In the genomic region with DNA sequence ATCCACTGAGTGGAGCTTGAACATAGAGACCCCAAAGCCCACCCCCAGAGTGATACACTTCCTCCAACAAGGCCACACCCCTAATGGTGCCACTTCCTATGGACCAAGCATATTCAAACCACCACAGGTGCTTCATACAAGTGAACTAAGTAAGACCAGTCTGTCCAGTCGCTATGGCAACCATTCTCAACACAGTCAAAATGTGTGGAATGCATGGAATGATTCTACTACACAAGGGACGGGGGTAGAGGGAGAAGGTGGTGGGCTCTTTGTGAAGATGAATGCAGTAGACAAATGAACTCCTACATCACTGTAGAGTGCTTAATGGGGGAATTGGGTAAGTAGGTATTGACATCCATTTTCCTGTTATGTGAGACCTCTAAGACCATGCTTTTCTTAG, we compare ENCODE assay signal across 16 mouse cellular contexts.
"Had no signal": no experiment of that assay in that cellular context is flagged by ENCODE, and none has a peak within 500 bp of the region (broad histone marks: within the 10 kb centered on the region; RNA-seq: fewer than 3 reads in every experiment).

No protein-coding gene starts in this region.

- H3K27ac ChIP-seq: layer of hippocampus, adult 2 months; limb, embryonic 13.5 days; liver, embryonic 15.5 days; macrophage; neural tube, embryonic 12.5 days had no signal

- H3K4me3 ChIP-seq: layer of hippocampus, adult 2 months; limb, embryonic 13.5 days; liver, embryonic 15.5 days; megakaryocyte, embryonic 14.5 days; neural tube, embryonic 12.5 days had no signal

- H3K36me3 ChIP-seq: limb, embryonic 13.5 days; liver, embryonic 15.5 days; neural tube, embryonic 12.5 days had no signal

- H3K9me3 ChIP-seq: limb, embryonic 13.5 days; liver, embryonic 15.5 days; megakaryocyte, embryonic 14.5 days; neural tube, embryonic 12.5 days had no signal

- H3K4me1 ChIP-seq: limb, embryonic 13.5 days; liver, embryonic 15.5 days; megakaryocyte, embryonic 14.5 days had no signal

- DNase-seq: kidney, postnatal 10 days; kidney, postnatal 4 days; left cerebral cortex, postnatal 4 days; lung, adult 2 months; lung, postnatal 10 days; midbrain, embryonic 14.5 days; right cerebral cortex, postnatal 4 days; spleen, adult 18-20 months; thymus, adult 2 months; thymus, postnatal 25 days had no signal

- H3K27me3 ChIP-seq: limb, embryonic 13.5 days; liver, embryonic 15.5 days had no signal

- H3K4me2 ChIP-seq: limb, embryonic 13.5 days; liver, embryonic 15.5 days; neural tube, embryonic 12.5 days had no signal

- H3K9ac ChIP-seq: limb, embryonic 13.5 days; liver, embryonic 15.5 days; neural tube, embryonic 12.5 days had no signal
